Mouse (Mus musculus) A20 (cell line): ENCODE measurements around the gene Clybl.

ENCODE experiments used
- DNase-seq: peaks from one replicate; pipeline ENCODE4 v3.0.0-alpha.2; 2011; ENCODE audit warnings: low read depth, low spot score

The Clybl gene

GRCm38 (mm10) chr14:122385758-122386157 lies 204.3 kb downstream of the Clybl start:
- DNase-seq = no peak

- DNase-seq = no peak
Observed at GRCm38 (mm10) chr14:122386281-122387130, 205.0 kb downstream of the Clybl start.

GRCm38 (mm10) chr14:122387781-122388180 lies 206.3 kb downstream of the Clybl start:
- DNase-seq = no peak

- DNase-seq = no peak
Observed at GRCm38 (mm10) chr14:122388431-122389031, 207.0 kb downstream of the Clybl start.

- DNase-seq = no peak
Observed at GRCm38 (mm10) chr14:122389684-122390370, 208.3 kb downstream of the Clybl start.

- no peak for DNase-seq
Observed at GRCm38 (mm10) chr14:122390935-122391334, 209.4 kb downstream of the Clybl start.

GRCm38 (mm10) chr14:122393119-122393518 lies 211.6 kb downstream of the Clybl start:
- no peak for DNase-seq

- DNase-seq = no peak
Observed at GRCm38 (mm10) chr14:122398676-122399075, 217.2 kb downstream of the Clybl start.

GRCm38 (mm10) chr14:122399906-122400305 lies 218.4 kb downstream of the Clybl start:
- DNase-seq = no peak

GRCm38 (mm10) chr14:122401886-122402285 lies 220.4 kb downstream of the Clybl start:
- no peak for DNase-seq

- DNase-seq = no peak
Observed at GRCm38 (mm10) chr14:122402716-122403258, 221.3 kb downstream of the Clybl start.

- DNase-seq = no peak
Observed at GRCm38 (mm10) chr14:122403422-122403940, 222.0 kb downstream of the Clybl start.

GRCm38 (mm10) chr14:122404596-122405154 lies 223.2 kb downstream of the Clybl start:
- DNase-seq = no peak

- DNase-seq = no peak
Observed at GRCm38 (mm10) chr14:122405236-122405635, 223.7 kb downstream of the Clybl start.

- DNase-seq = no peak
Observed at GRCm38 (mm10) chr14:122405897-122406540, 224.5 kb downstream of the Clybl start.

- no peak for DNase-seq
Observed at GRCm38 (mm10) chr14:122406541-122407219, 225.2 kb downstream of the Clybl start.

- DNase-seq = no peak
Observed at GRCm38 (mm10) chr14:122412841-122413541, 231.5 kb downstream of the Clybl start.

- no peak for DNase-seq
Observed at GRCm38 (mm10) chr14:122413542-122413928, 232.0 kb downstream of the Clybl start.

- no peak for DNase-seq
Observed at GRCm38 (mm10) chr14:122414786-122415185, 233.3 kb downstream of the Clybl start.
